Mouse (Mus musculus): ENCODE results near the gene Ccn2. TPM values are rescaled to one million over a fixed set of nuclear protein-coding genes. Genes with fewer than 3 reads are reported as not detected.
A peak's percentile ranks its signal among the peaks of the same experiment; 100 is the strongest.

Gene Ccn2
- polyA plus RNA-seq, 1 experiment from 2014 or later = 10.3 TPM

- H3K27ac ChIP-seq (replicated peaks) = peak overlapping the region; percentile 13; the same call in 1 of the 2 replicates
- no peak overlapping the region for H3K4me3 ChIP-seq
- 0 out of 2 replicates have a peak, but pooled peaks cover 3% of the 10 kb centered on the region for H3K36me3 ChIP-seq
- H3K4me1 ChIP-seq = peaks cover 56% of the 10 kb centered on the region
- no peaks in the 10 kb centered on the region for H3K27me3 ChIP-seq (ENCODE audit: low read depth, poor library complexity, severe bottlenecking)
- DNase-seq (ENCODE audit: low spot score) = no peak
- 71% methylated on average over 5 of the region's 5 CpGs for WGBS
- no peaks in the 10 kb centered on the region for H3K9me3 ChIP-seq (replicated peaks)
Measured at GRCm38 (mm10) chr10:24591741-24592140, 3.5 kb upstream of the Ccn2 start.

- Histone ChIP-seq H3K9me3 (replicated peaks) (no peaks in the 10 kb centered on the region), H3K4me1 (peaks cover 61% of the 10 kb centered on the region), H3K27me3 (ENCODE audit: low read depth, poor library complexity, severe bottlenecking) (no peaks in the 10 kb centered on the region), H3K4me3 (no peak overlapping the region), H3K36me3 (peaks cover 7% of the 10 kb centered on the region), H3K27ac (replicated peaks) (no peak overlapping the region)
- 82% methylated on average over 2 of the region's 2 CpGs for WGBS
- no peak for DNase-seq (ENCODE audit: low spot score)
Measured at GRCm38 (mm10) chr10:24592318-24592717, 2.9 kb upstream of the Ccn2 start.

GRCm38 (mm10) chr10:24592969-24593368 lies 2.3 kb upstream of the Ccn2 start:
- DNase-seq (ENCODE audit: low spot score) = no peak
- 73% methylated on average over 7 of the region's 7 CpGs for whole genome bisulfite sequencing
- no peaks in the 10 kb centered on the region for H3K9me3 ChIP-seq (replicated peaks)
- peaks cover 67% of the 10 kb centered on the region for H3K4me1 ChIP-seq
- H3K27ac ChIP-seq (replicated peaks) = no peak overlapping the region
- H3K27me3 ChIP-seq (ENCODE audit: low read depth, poor library complexity, severe bottlenecking) = no peaks in the 10 kb centered on the region
- no peak overlapping the region for H3K4me3 ChIP-seq
- H3K36me3 ChIP-seq = peaks cover 14% of the 10 kb centered on the region

DNA sequence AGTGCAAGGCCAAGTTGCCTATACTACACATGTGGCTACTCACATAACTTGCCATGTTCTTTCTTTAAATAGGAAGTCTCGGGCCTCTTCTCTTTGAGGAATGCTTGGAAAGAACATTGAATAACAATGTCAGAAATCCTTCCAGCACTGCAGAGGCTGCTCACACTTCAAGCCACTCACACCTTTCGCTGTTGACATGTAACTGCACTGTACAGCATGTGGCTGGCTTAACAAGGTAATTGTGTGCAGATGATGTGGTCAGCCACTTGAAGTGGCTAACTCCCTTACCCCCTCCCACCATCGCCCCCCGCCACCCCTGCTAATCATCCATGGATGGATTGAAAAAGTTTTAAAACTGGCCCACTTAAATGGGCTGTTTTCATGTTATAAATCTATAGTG lies 1.7 kb upstream of the Ccn2 start:
- Histone ChIP-seq H3K4me3 (no peak overlapping the region), H3K27me3 (ENCODE audit: low read depth, poor library complexity, severe bottlenecking) (no peaks in the 10 kb centered on the region), H3K9me3 (replicated peaks) (no peaks in the 10 kb centered on the region), H3K4me1 (peaks cover 67% of the 10 kb centered on the region), H3K36me3 (peaks cover 16% of the 10 kb centered on the region), H3K27ac (replicated peaks) (0 out of 2 replicates have a peak overlapping the region, but pooled peaks have one; percentile 33)
- 74% methylated on average over 4 of the region's 4 CpGs for WGBS
- DNase-seq (ENCODE audit: low spot score) = no peak

GRCm38 (mm10) chr10:24596003-24596868 lies 994 bp downstream of the Ccn2 start:
- H3K27me3 ChIP-seq (ENCODE audit: low read depth, poor library complexity, severe bottlenecking) = no peaks in the 10 kb centered on the region
- peaks cover 16% of the 10 kb centered on the region for H3K36me3 ChIP-seq
- WGBS = 15% methylated on average over 31 of the region's 31 CpGs
- no peaks in the 10 kb centered on the region for H3K9me3 ChIP-seq (replicated peaks)
- H3K27ac ChIP-seq (replicated peaks) = peak overlapping the region; percentile 96
- H3K4me1 ChIP-seq = peaks cover 57% of the 10 kb centered on the region
- peak; percentile 14 for DNase-seq (ENCODE audit: low spot score)
- H3K4me3 ChIP-seq = peak overlapping the region; percentile 79

GRCm38 (mm10) chr10:24596869-24597339 lies 1.7 kb downstream of the Ccn2 start:
- Histone ChIP-seq H3K27ac (replicated peaks) (peak overlapping the region; percentile 96; the same call in 1 of the 2 replicates), H3K4me3 (peak overlapping the region; percentile 79), H3K9me3 (replicated peaks) (no peaks in the 10 kb centered on the region), H3K36me3 (peaks cover 16% of the 10 kb centered on the region), H3K4me1 (peaks cover 50% of the 10 kb centered on the region), H3K27me3 (ENCODE audit: low read depth, poor library complexity, severe bottlenecking) (no peaks in the 10 kb centered on the region)
- no peak for DNase-seq (ENCODE audit: low spot score)
- 73% methylated on average over 7 of the region's 7 CpGs for WGBS

GRCm38 (mm10) chr10:24597789-24598188 lies 2.5 kb downstream of the Ccn2 start:
- H3K4me1 ChIP-seq = peaks cover 48% of the 10 kb centered on the region
- 83% methylated on average over 4 of the region's 4 CpGs for WGBS
- no peaks in the 10 kb centered on the region for H3K27me3 ChIP-seq (ENCODE audit: low read depth, poor library complexity, severe bottlenecking)
- H3K27ac ChIP-seq (replicated peaks) = no peak overlapping the region
- peak overlapping the region; percentile 79; the same call in 1 of the 2 replicates for H3K4me3 ChIP-seq
- DNase-seq (ENCODE audit: low spot score) = no peak
- no peaks in the 10 kb centered on the region for H3K9me3 ChIP-seq (replicated peaks)
- H3K36me3 ChIP-seq = peaks cover 16% of the 10 kb centered on the region

DNA sequence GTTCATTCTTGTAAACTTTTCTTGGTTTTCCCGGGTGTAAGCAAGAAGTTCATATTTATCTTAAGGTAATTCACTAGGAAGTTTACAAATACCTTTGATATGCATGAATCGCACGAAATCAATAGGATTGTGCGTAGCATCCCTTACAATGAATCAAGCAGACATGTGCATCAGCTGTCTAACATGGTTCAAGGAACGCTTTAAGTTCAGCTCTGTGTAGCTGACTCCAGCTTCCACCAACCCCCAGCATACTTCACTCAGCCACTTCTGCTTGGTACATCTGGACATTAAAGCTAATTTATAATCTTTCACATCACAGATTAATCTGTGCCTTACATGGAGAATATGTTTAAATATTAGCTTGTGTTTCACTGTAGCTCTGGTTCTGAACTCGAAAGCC lies 3.5 kb downstream of the Ccn2 start:
- WGBS = 91% methylated on average over 6 of the region's 6 CpGs
- Histone ChIP-seq H3K4me1 (peaks cover 40% of the 10 kb centered on the region), H3K9me3 (replicated peaks) (no peaks in the 10 kb centered on the region), H3K27me3 (ENCODE audit: low read depth, poor library complexity, severe bottlenecking) (no peaks in the 10 kb centered on the region), H3K36me3 (peaks cover 16% of the 10 kb centered on the region), H3K27ac (replicated peaks) (no peak overlapping the region), H3K4me3 (no peak overlapping the region)
- DNase-seq (ENCODE audit: low spot score) = no peak

GRCm38 (mm10) chr10:24599802-24600201 lies 4.6 kb downstream of the Ccn2 start:
- Histone ChIP-seq H3K4me1 (peaks cover 29% of the 10 kb centered on the region), H3K27me3 (ENCODE audit: low read depth, poor library complexity, severe bottlenecking) (no peaks in the 10 kb centered on the region), H3K9me3 (replicated peaks) (no peaks in the 10 kb centered on the region), H3K27ac (replicated peaks) (no peak overlapping the region), H3K36me3 (peaks cover 16% of the 10 kb centered on the region), H3K4me3 (no peak overlapping the region)
- no peak for DNase-seq (ENCODE audit: low spot score)
- 89% methylated on average over 5 of the region's 5 CpGs for WGBS

- 84% methylated on average over 2 of the region's 2 CpGs for WGBS
- no peaks in the 10 kb centered on the region for H3K27me3 ChIP-seq (ENCODE audit: low read depth, poor library complexity, severe bottlenecking)
Measured at GRCm38 (mm10) chr10:24603035-24603434, 7.8 kb downstream of the Ccn2 start.

GRCm38 (mm10) chr10:24603727-24604126 lies 8.5 kb downstream of the Ccn2 start:
- Histone ChIP-seq H3K4me3 (no peak overlapping the region), H3K27me3 (ENCODE audit: low read depth, poor library complexity, severe bottlenecking) (no peaks in the 10 kb centered on the region), H3K36me3 (no peaks in the 10 kb centered on the region), H3K27ac (replicated peaks) (no peak overlapping the region), H3K4me1 (no peaks in the 10 kb centered on the region), H3K9me3 (replicated peaks) (no peaks in the 10 kb centered on the region)
- DNase-seq (ENCODE audit: low spot score) = no peak

More at GRCm38 (mm10) chr10:24603035-24603434, 7.8 kb downstream of the Ccn2 start:
- Histone ChIP-seq H3K9me3 (replicated peaks) (no peaks in the 10 kb centered on the region), H3K4me1 (no peaks in the 10 kb centered on the region), H3K4me3 (no peak overlapping the region), H3K36me3 (0 out of 2 replicates have a peak, but pooled peaks cover 2% of the 10 kb centered on the region), H3K27ac (replicated peaks) (no peak overlapping the region)
- no peak for DNase-seq (ENCODE audit: low spot score)

DNA sequence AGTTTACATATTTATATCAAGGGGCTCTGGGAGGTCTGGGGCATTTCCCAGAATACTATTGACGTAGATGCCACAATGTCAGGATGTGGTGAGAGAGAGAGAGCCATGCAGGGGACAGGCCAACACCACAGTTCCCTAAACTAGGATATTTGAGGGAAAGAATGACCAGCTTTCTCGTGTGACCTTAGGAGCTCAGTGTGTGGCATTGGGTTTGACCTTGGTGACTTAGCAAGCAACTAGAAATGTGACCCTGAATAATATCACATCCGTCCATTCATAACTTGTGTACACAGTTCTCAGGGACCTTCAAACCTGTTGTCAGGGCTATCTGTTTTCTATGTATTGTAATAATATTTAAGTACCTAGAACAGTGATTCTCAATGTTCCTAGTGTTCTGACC lies 13.9 kb downstream of the Ccn2 start:
- WGBS = 89% methylated on average over 3 of the region's 3 CpGs
- no peaks in the 10 kb centered on the region for H3K4me1 ChIP-seq
- H3K4me3 ChIP-seq = no peak overlapping the region
- H3K9me3 ChIP-seq (replicated peaks) = no peaks in the 10 kb centered on the region
- H3K36me3 ChIP-seq = no peaks in the 10 kb centered on the region
- no peak for DNase-seq (ENCODE audit: low spot score)
- no peak overlapping the region for H3K27ac ChIP-seq (replicated peaks)
- no peaks in the 10 kb centered on the region for H3K27me3 ChIP-seq (ENCODE audit: low read depth, poor library complexity, severe bottlenecking)

DNA sequence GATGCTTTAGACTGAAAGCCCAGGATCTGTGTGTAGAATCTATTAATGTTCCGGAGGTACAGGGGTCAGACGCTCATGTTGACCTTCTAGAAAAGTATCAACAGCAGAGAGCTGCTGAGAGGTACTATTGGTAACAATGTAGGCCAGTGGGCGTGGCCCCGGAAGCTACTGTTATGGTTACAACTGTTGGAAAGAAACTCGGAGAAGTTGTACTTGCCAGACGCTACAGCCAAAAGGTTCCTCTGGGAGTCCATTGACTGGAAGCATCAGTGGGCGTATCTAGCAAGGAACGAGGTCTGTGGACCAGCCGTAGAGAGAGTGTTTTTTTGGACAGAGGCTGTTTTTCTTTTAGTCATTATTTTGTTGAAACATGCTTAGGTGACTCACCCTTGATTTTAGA lies 14.5 kb downstream of the Ccn2 start:
- H3K36me3 ChIP-seq = no peaks in the 10 kb centered on the region
- no peaks in the 10 kb centered on the region for H3K9me3 ChIP-seq (replicated peaks)
- H3K27ac ChIP-seq (replicated peaks) = no peak overlapping the region

More for the DNA sequence above, 14.5 kb downstream of the Ccn2 start:
- no peaks in the 10 kb centered on the region for H3K27me3 ChIP-seq (ENCODE audit: low read depth, poor library complexity, severe bottlenecking)
- 90% methylated on average over 9 of the region's 9 CpGs for WGBS
- DNase-seq (ENCODE audit: low spot score) = no peak
- H3K4me1 ChIP-seq = no peaks in the 10 kb centered on the region
- H3K4me3 ChIP-seq = no peak overlapping the region

Data from midbrain, embryonic 10.5 days (tissue).